Mouse (Mus musculus) heart, adult 8-10 months (tissue): Measurements from ENCODE around the gene Hrasls5. TPM values are rescaled to one million over a fixed set of nuclear protein-coding genes. Genes with fewer than 3 reads are reported as not detected.

ENCODE experiments used
- DNase-seq: peaks from one replicate; pipeline ENCODE4 v3.0.0; 2022; ENCODE audit warnings: low spot score
- total RNA-seq, 4 experiments: library from RNA; stranded (reverse); gene quantifications; 2 replicates each; pipeline ENCODE4 v1.2.4; 2022

Gene Hrasls5
- total RNA-seq, 4 experiments from 2014 or later: not detected

DNA sequence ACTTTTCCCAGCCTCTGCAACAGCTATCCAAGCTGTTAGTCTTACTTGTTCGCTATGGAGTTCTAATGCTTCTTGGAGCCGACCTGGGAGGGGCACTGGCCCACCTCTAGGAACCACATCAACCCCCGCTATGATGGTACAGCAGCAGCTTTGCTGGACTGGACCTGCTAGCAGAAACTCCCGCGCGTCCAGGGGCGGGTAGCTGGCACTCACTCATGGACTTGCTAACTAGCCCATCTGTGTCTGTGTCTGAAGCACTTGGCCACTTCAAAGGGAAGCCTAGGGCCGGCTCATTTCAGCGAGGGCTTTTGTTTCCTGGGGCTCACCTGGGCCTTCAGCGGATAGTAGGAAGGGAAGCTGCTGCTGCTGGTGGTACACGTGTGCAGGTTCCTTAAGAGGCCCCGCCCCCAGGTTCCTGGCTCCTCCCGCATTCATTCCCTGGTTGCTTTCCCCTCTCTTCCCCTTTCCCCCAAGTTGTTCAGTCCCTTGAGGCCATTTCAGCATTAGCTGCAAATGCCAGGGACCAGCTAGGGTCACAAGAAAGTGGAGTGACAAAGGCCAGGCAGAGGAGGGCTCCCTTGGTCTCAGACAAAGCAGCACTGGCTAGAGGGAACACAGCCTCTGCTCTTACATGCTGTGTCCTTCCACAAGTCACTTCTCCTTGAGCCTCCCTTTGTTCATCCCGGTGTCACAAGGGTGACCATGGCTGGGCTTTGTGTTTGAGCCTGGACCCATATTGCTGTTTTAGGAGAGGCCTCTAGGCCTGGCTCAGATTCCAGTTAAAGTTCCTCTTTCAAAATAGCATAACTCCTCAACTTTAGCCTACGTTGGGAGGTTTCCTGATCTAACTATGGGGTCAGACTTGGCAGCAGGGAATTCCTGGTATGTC is 5.3 kb upstream of the Hrasls5 start, which contains the start of gene Lgals12:
Lgals12 (minus strand) TSS at position 393 of the 889 bp plus-strand sequence.
- DNase-seq: no peak

DNA sequence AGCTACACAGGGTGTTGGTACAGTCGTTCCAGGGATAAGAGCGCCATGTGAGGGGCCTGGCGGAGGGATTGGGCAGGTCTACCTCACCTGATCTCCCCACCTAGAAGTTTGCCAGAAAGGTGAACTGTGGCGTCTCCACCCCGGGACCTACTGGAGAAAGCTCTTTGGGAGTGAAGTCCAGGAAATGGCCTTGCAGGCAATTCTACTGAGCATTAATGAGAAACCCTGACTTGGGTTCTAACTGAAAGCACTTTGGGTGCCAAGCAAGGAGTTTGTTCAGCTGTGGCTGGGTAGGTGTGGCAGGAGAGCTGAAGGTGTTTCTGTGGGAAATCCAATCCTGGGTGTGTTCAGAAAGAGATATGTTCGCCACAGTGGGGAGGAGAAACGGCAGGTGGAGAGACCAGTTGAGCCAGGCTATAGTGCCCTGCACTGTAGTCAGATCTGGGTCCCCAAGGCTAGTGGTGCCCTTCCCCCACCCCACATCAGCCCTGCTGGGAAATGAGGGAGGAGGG is 4.6 kb upstream of the Hrasls5 start:
- DNase-seq: no peak

DNA sequence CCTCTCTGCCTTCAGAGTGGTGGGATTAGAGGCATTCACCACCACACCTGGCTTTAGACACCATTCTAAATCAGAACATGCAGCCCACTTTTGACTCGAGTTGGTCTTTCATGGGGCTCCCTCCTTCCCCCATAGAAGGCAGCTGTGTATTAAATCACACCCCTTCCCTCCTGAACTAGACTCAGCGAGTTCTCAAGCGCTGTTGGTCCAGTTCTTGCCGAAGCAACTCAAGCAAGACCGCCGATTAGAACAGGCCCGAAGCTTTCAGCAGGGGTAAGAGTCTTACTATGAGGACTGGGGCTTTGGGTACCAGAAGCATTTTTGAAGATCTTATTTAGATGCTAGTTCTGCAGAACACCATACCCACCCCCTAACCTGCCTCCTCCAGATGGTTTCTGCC is 810 bp downstream of the Hrasls5 start:
- DNase-seq: no peak

DNA sequence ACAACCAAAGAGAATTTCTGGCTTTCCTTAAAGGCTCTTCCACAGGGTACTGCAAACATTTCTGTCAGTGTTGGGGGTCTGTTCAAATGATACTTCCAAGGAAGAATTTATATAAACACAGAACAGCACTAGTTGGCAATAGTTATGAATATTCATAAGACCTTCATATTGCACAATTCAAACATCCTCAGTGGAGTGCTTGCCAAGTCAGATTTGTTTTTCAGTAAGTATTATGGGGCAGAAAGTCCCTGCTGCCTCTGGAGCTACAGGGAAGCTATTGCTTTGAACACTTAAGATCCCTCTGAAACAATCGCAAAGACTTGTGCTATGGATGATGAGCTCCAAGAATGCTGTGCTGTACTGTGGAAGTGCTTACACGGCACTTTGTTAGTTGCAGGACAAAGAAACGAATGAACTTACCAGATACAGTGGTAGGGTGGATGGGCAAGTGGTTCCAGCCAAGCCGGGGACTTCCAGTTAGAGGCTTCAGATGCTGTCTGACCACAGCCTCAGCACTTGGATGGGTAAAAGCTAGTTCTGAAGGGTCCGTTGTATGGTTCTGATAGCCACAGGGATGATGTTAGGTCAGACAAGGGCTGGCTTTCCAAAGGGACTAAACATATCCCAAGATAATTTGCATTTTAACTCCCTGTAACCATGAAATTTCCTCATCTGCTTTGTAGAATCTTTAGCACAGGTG is 4.0 kb downstream of the Hrasls5 start:
- DNase-seq: no peak

DNA sequence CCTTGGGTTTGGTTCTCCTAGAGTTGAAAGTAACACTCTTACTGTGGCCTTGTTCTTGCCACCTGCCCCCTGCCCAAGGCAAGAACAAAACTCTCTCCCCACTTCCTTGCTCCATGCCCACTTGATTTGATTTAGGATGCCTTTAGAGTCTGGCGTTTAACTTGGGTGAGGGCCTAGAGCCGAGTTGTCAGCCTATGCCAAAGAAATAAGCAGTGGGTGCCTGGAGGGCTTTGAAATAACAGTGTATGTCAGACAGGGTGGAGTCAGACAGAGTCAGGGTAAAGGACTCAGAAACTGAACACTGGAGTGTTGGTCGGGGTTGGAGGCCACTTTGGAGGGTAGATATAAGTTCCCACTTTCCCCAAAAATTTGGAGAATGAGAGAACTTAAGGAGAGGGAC is 4.7 kb downstream of the Hrasls5 start:
- no peak for DNase-seq

DNA sequence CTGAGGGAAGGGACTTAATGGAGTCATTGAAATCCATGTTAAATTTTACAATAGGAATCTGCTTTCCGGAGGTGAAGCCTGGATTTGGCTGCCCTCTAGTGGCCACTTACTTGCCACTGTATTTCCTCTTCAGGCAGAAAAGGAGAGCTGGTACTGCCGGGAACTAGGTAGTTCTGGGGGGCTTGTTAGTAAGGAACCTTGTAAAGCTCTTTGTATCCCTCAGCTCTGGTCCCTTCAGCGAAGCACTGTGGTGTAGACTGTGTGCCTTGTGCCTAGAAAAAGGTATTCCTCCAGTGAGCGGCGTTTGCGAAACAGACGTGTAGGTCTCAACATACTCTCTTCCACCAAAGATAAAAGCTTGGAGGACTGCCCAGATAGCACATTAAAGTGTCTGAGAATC is 5.4 kb downstream of the Hrasls5 start:
- DNase-seq: peak; percentile 46

DNA sequence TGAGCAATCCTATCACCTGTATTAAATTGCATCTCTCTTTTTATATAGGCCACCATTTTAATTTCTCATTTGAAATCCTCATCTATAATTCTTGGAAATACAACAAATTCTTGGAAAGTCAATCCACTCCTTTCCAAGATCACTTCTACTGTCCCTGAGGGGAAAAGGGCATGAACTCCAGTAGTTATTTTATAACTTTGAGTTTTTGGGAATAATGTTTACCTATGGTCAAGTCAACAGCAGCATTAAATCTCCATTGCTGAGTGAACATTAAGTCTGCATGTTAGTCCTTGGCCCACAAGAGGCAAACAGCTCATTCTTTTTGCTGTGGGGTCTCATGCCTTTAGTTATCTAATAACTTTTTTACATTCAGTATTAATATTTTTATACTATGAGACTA is 20.7 kb downstream of the Hrasls5 start:
- no peak for DNase-seq

DNA sequence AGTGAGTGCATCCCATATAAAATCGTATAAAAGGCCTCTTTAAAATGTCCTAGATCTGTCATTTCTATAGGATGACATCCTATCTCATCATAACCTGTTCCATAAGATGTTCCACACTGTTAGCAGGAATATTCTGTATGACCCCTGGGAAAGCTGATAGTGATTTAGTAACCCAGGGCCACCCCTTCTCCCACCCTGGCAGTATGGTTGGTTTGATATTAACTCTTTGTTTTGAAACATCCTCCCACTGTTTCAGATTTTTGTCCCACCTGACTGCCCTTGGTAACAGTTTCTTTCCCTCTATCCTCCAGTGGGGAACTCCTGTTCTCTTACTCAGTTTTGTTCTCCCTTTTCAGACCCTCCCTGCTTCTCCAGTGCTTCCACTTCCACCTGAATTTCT is 21.4 kb downstream of the Hrasls5 start:
- DNase-seq: no peak

DNA sequence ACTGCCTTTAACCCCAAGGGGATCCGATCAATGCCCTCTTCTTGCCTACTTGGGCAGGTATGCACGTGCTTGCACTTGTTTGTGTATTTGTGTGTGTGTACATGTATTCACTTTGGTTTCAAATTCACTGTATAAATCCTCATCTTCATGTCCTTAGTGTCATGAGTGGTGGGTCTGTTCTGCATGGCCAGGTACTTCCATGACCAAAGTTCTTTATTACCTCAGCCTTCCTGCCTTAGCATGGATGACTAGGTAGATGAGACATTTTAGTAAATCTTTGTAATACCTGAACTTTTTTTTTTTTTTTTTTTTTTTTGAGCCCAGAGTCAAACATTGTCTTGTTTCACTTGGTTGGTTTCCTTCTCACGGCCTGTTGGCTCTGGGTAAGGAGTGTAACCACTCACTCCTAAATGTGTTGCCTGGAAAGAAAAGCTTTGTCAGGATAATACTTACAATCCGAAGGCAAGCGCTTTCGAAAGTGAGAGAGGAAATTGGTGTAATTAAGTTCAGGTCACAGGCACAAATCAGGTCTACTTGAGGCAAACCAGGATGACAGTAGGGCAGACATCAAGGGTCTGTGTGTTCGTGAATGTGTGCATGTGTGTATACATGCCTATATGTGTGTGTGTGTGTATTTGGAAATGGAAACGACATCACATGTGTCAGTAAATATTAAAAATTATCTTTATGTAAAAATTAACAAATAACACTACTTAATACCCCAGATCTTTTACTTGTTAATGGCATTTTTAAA is 36.7 kb downstream of the Hrasls5 start:
- no peak for DNase-seq

DNA sequence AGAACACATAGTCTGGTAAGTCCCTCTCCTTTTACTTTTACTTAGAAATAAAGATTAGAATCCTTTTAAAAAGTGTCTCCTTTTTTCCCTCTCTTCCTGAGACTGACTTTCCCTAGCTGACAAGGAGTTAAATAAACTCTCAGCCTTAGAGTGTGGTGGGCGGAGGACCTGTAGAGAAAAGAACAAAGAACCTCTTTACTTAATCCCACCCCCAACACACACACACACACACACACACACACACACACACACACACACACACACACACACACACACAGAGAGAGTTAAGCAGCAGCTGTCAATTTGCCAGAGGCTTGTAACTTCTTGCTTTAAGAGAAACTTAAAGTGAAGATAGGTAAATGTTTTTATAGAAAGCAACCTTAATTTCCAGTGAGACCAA is 59.7 kb downstream of the Hrasls5 start:
- DNase-seq: no peak

DNA sequence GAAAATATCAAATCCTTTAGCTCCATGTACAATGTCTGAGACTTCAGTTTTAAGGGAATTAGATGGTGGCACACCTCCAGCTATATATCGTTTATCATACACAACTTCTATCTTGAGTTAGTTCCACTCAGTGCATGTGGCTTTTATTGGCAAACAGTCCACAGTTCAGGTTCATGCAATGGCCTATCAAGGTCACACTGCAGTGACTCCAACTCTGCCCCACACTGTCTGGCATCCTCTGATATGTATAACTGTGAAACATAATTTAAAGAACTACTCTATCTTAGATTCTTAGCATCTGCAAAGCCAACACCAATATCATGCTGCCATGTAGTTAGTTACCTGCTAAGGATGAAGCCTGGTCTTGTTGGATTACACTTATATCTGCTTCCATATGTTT is 75.6 kb downstream of the Hrasls5 start:
- no peak for DNase-seq

Other genes starting within 250 kb of the Hrasls5 start
- 10 to 100 TPM; 13.3 to 15.1 (median 13.8) TPM for gene Spindoc, start 229.5 kb upstream of the Hrasls5 start, total RNA-seq
- 10 to 100 TPM; 11.5 to 12.0 (median 11.8) TPM for gene 2700081O15Rik, start 194.9 kb upstream of the Hrasls5 start, total RNA-seq
- 10 to 100 TPM; 68.0 to 76.0 (median 73.0) TPM for gene Rtn3, start 129.3 kb upstream of the Hrasls5 start, total RNA-seq
- gene Atl3, start 118.5 kb upstream of the Hrasls5 start, total RNA-seq: 10 to 100 TPM; 10.2 to 13.2 (median 12.8) TPM
- 100 to 1,000 TPM; 121 to 150 (median 137) TPM for gene Pla2g16, start 55.1 kb upstream of the Hrasls5 start, total RNA-seq
- gene Lgals12, start 5.3 kb upstream of the Hrasls5 start, total RNA-seq: under 1 TPM; 0.16 to 0.37 (median 0.32) TPM
- gene Slc22a19, start 98.8 kb downstream of the Hrasls5 start, total RNA-seq: not detected
- not detected for gene Slc22a26, start 190.1 kb downstream of the Hrasls5 start, total RNA-seq